Mouse (Mus musculus): ENCODE measurements around the gene Gigyf2. TPM values are rescaled to one million over a fixed set of nuclear protein-coding genes. Genes with fewer than 3 reads are reported as not detected.

Gene Gigyf2
- polyA plus RNA-seq, 1 experiment from 2014 or later = 74.5 TPM

DNA sequence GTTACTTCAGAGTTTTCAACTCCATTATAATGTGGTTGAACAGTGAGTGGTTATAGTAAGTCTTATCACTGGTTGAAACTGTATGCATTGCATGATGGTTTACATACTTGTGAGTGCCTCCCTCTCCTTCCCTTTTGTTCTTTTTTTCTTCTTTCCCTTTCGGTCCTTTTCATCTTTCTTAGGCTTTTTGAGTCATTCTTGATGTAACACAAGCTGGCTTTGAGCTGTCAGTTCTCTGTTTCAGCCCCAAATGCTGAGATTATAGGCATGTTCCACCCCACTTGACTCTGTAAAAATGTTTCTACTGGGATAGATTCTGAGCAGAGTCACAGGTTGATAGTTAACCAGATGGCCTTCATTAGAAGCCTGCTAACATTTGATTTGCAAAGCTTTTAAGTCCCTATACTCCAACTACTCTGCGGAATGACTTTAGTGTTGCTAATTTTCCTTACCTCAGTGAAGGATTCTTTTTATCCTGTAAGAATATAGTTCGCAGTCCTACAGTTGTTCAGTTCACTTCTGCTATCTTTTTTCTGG, 51.3 kb downstream of the Gigyf2 start:
- no peaks in the 10 kb centered on the region for H3K79me2 ChIP-seq (ENCODE audit: inconsistent target)
- WGBS (ENCODE audit: missing documents) = 91% methylated on average over 3 of the region's 3 CpGs
- H3K4me3 ChIP-seq (ENCODE audit: inconsistent target) = no peak overlapping the region
- H3K36me3 ChIP-seq (ENCODE audit: inconsistent target) = peaks cover 25% of the 10 kb centered on the region
- no peak overlapping the region for H3K27ac ChIP-seq

DNA sequence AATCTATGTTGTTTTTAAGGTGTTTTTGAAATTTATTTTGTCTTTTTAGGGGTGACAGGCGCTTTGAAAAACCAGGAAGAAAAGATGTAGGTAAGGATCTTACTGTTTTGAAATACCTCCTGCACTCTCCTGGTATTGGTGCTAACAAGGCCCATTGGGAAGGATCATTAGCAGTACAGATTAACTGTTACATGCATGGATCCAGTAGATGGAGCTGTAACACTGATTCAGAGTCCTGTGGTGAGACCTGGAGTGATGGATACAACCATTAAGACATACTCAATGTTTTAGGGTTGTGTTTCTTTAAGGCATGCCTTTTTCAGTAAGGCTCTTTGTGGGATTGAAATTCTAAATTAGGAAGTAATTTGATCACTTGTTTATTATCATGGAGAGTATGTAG, 53.1 kb downstream of the Gigyf2 start:
- Histone ChIP-seq H3K27ac (no peak overlapping the region), H3K79me2 (ENCODE audit: inconsistent target) (no peaks in the 10 kb centered on the region), H3K36me3 (ENCODE audit: inconsistent target) (peaks cover 12% of the 10 kb centered on the region), H3K4me3 (ENCODE audit: inconsistent target) (no peak overlapping the region)
- WGBS (ENCODE audit: missing documents) = 92% methylated on average over 1 of the region's 1 CpGs

DNA sequence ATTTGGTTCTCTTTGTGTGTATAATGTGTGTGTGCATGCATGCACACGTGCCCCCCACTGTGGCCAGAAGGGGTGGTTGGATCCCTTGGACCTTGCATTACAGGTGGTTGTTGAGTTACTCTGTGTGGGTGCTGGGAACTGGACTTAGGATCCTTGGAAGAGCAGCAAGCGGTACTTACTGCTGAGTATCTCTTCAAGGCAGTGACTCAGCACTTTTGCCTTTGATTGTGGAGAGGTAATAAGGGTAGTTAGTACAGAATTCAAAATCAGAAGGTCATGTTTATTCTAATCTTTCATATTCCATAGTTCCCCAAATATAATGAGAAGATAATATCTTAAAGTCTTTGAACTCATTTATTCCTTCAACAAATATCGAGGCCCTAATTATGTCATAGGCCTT, 54.4 kb downstream of the Gigyf2 start:
- Histone ChIP-seq H3K36me3 (ENCODE audit: inconsistent target) (peaks cover 8% of the 10 kb centered on the region; the same call in 1 of the 2 replicates), H3K4me3 (ENCODE audit: inconsistent target) (no peak overlapping the region), H3K79me2 (ENCODE audit: inconsistent target) (no peaks in the 10 kb centered on the region), H3K27ac (no peak overlapping the region)
- WGBS (ENCODE audit: missing documents) = 90% methylated on average over 3 of the region's 3 CpGs

DNA sequence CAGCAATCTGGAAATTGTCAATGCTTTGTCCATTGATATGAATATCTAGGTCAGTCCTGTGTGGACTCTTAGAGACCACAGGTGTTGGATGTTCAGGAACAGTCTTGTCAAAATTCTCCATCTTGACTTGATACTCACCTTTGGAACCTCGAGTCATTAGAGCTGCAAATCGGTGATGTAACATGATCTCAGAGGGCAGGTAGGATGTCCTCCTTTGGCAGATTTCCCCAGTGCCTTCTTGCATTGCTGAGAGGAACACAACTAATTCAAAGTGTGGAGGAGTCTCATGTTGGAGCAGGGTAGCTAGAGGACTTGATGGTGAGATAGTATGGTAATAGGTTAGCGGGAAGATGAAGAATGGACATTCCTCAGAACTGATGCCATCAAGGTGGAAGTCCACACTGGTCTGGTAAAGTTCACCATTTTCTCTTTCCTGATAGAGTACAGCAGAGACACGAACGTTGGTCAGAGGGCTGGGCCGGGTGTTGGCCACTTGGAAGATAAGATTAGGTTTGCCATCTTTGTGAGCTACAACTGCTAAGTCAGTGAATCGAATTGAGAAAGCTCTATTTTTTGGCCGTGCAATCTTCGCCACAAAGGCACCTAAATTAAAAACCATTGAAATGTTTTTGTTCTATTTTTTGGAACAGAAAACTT, 59.8 kb downstream of the Gigyf2 start:
- peaks cover 19% of the 10 kb centered on the region; the same call in 1 of the 2 replicates for H3K36me3 ChIP-seq (ENCODE audit: inconsistent target)
- no peak overlapping the region for H3K27ac ChIP-seq
- H3K4me3 ChIP-seq (ENCODE audit: inconsistent target) = no peak overlapping the region
- WGBS (ENCODE audit: missing documents) = 95% methylated on average over 9 of the region's 9 CpGs
- no peaks in the 10 kb centered on the region for H3K79me2 ChIP-seq (ENCODE audit: inconsistent target)

GRCm38 (mm10) chr1:87393444-87394195, 66.8 kb downstream of the Gigyf2 start:
- peaks cover 17% of the 10 kb centered on the region; the same call in 1 of the 2 replicates for H3K36me3 ChIP-seq (ENCODE audit: inconsistent target)

DNA sequence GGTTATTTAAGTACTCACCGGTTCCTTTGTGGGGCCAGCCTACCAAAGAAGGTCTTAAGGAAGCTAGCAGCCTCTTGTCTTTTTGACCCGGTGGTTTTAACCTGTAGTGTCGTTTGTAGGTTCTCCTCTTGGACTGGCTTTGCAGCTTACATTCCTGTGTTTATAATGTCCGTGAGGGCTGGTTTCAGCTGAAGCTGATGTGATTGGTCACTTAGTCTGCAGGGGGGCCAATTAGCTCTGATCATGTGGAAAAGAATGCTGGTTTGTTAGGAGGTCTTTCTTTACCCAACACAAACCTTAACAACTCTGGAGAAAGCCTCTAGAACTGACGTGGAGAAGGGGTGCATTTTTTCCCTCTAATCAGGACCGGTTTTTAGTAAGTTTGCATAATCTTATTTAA, 67.8 kb downstream of the Gigyf2 start, which contains the start of gene Kcnj13:
TSS of gene Kcnj13 (minus strand) at position 136 of the 400 bp plus-strand sequence.
- no peak within 1 kb of the TSS for H3K4me3 ChIP-seq (ENCODE audit: inconsistent target)
- 94% methylated on average over 6 of the region's 6 CpGs for whole genome bisulfite sequencing (ENCODE audit: missing documents)
- H3K79me2 ChIP-seq (ENCODE audit: inconsistent target) = no peaks in the 10 kb centered on the region
- H3K27ac ChIP-seq = no peak within 1 kb of the TSS
- H3K36me3 ChIP-seq (ENCODE audit: inconsistent target) = 0 out of 2 replicates have a peak, but pooled peaks cover 8% of the 10 kb centered on the region

More at GRCm38 (mm10) chr1:87393444-87394195, 66.8 kb downstream of the Gigyf2 start:
- WGBS (ENCODE audit: missing documents) = 100% methylated on average over 3 of the region's 3 CpGs
- Histone ChIP-seq H3K79me2 (ENCODE audit: inconsistent target) (no peaks in the 10 kb centered on the region), H3K4me3 (ENCODE audit: inconsistent target) (no peak overlapping the region), H3K27ac (no peak overlapping the region)

DNA sequence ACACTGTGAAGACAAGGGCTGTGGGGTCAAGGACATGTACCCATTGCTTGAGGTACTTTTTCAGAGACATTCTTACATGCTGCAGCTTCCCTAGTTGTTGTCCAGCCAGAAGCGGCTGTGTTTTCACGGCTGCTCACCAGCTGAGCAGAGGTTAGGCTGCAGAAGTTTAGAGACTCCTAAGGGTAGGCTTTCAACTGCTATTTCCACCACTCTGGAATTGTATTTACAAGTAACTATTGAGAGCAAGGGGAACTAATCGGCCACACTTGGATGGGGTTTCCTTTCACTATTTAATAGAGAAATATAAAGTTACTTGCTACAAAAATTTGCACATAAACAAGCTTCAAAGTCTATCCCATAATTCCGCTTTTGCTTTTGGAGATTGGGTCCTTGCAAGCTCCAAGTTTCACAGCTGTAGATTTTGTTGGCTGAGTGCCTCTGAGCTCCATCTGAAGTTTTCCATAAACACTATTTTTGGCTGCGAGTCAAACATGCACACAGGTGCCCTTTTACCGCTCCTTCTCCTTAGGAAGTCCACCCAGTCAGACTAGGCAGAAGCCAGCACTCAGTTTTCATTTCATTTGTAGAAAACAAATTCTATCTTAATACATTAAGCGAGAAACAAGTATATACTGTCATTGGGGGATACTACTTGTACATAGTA, 70.3 kb downstream of the Gigyf2 start:
- no peaks in the 10 kb centered on the region for H3K79me2 ChIP-seq (ENCODE audit: inconsistent target)
- 91% methylated on average over 7 of the region's 7 CpGs for WGBS (ENCODE audit: missing documents)

DNA sequence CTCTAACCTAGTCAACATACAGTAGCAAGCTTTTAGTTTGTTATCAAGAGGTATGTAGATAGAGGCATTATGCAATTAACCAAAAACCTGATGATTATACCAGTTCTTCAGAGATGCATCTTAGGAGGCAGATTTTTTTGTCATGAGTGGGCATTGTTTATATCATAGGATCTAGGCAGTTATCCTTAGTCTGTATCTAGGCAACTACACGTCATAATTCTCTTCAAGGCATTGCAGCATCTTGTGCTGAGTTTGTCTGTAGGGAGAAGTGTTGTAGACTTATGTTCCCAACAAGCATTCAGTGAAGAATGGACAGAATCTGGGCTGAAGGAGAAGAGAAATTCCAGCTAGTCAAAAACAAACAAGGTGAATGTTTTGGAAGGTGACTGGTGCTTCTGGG, 77.9 kb downstream of the Gigyf2 start:
- Histone ChIP-seq H3K27ac (no peak overlapping the region), H3K36me3 (ENCODE audit: inconsistent target) (peaks cover 39% of the 10 kb centered on the region), H3K79me2 (ENCODE audit: inconsistent target) (no peaks in the 10 kb centered on the region), H3K4me3 (ENCODE audit: inconsistent target) (no peak overlapping the region)
- WGBS (ENCODE audit: missing documents) = 88% methylated on average over 1 of the region's 1 CpGs

More for the DNA sequence above, 70.3 kb downstream of the Gigyf2 start:
- Histone ChIP-seq H3K36me3 (ENCODE audit: inconsistent target) (no peaks in the 10 kb centered on the region), H3K27ac (no peak overlapping the region), H3K4me3 (ENCODE audit: inconsistent target) (no peak overlapping the region)

- no peaks in the 10 kb centered on the region for H3K79me2 ChIP-seq (ENCODE audit: inconsistent target)
- H3K27ac ChIP-seq = no peak overlapping the region
- peaks cover 47% of the 10 kb centered on the region for H3K36me3 ChIP-seq (ENCODE audit: inconsistent target)
- no peak overlapping the region for H3K4me3 ChIP-seq (ENCODE audit: inconsistent target)
Measured at GRCm38 (mm10) chr1:87406012-87406411, 79.2 kb downstream of the Gigyf2 start.

DNA sequence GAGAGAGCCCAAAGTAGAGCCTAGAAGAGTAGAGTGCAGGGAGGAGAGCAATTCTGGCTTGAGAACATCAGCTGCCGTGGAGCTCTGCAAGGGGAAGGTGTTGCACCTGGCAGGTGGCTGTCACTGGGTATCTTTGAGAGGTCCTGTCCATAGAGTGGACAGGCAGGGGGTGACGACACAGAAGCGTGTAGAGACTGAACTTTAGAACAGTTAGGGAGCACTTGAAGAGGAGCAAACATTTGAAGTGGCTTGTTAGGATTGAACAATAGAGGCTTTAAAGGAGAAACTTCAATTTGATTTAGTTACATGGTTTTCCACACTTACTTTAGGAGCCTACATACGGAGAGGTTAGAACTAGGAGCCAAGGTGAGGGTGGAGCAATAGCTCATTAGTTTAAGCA, 82.6 kb downstream of the Gigyf2 start:
- H3K27ac ChIP-seq = no peak overlapping the region
- 100% methylated on average over 4 of the region's 4 CpGs for WGBS (ENCODE audit: missing documents)
- no peak overlapping the region for H3K4me3 ChIP-seq (ENCODE audit: inconsistent target)
- no peaks in the 10 kb centered on the region for H3K79me2 ChIP-seq (ENCODE audit: inconsistent target)
- peaks cover 59% of the 10 kb centered on the region for H3K36me3 ChIP-seq (ENCODE audit: inconsistent target)

GRCm38 (mm10) chr1:87418733-87419132, 91.9 kb downstream of the Gigyf2 start:
- Histone ChIP-seq H3K36me3 (ENCODE audit: inconsistent target) (peaks cover 37% of the 10 kb centered on the region), H3K4me3 (ENCODE audit: inconsistent target) (no peak overlapping the region), H3K27ac (no peak overlapping the region), H3K79me2 (ENCODE audit: inconsistent target) (no peaks in the 10 kb centered on the region)
- WGBS (ENCODE audit: missing documents) = 78% methylated on average over 4 of the region's 4 CpGs

GRCm38 (mm10) chr1:87435125-87435524, 108.3 kb downstream of the Gigyf2 start:
- Histone ChIP-seq H3K79me2 (ENCODE audit: inconsistent target) (no peaks in the 10 kb centered on the region), H3K4me3 (ENCODE audit: inconsistent target) (no peak overlapping the region), H3K27ac (no peak overlapping the region), H3K36me3 (ENCODE audit: inconsistent target) (peaks cover 69% of the 10 kb centered on the region)
- 100% methylated on average over 2 of the region's 2 CpGs for WGBS (ENCODE audit: missing documents)

DNA sequence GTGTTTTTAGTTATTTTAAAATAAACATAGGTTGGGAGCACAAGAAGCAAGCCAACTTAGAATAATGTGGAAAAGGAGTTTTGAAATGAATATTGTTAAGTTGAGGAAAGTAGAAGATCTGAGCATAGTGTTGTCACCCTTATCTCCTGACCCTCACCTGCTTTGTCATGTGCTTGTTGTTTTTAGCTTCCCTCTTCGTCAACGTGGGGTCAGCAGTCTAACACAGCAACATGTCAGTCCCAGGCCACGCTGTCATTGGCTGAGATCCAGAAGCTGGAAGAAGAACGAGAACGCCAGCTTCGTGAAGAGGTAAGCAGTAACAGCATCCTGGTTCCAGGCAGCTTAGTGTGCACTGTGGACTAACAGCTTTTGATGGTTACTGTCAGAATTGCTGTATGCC, 109.8 kb downstream of the Gigyf2 start:
- Histone ChIP-seq H3K27ac (no peak overlapping the region), H3K79me2 (ENCODE audit: inconsistent target) (no peaks in the 10 kb centered on the region), H3K4me3 (ENCODE audit: inconsistent target) (no peak overlapping the region), H3K36me3 (ENCODE audit: inconsistent target) (peaks cover 67% of the 10 kb centered on the region)
- WGBS (ENCODE audit: missing documents) = 91% methylated on average over 6 of the region's 6 CpGs

GRCm38 (mm10) chr1:87447183-87448104, 120.6 kb downstream of the Gigyf2 start:
- Histone ChIP-seq H3K27ac (no peak overlapping the region), H3K4me3 (ENCODE audit: inconsistent target) (no peak overlapping the region), H3K36me3 (ENCODE audit: inconsistent target) (peaks cover 58% of the 10 kb centered on the region), H3K79me2 (ENCODE audit: inconsistent target) (no peaks in the 10 kb centered on the region)
- WGBS (ENCODE audit: missing documents) = 42% methylated on average over 5 of the region's 5 CpGs

Data from macrophage (primary cell).